Mouse (Mus musculus) embryo, embryonic 11.5 days (tissue): ENCODE measurements around the gene 1700113H08Rik.
A peak's percentile ranks its signal among the peaks of the same experiment; 100 is the strongest.

Experiments
- DNase-seq: peaks from one replicate; pipeline ENCODE4 v3.0.0-alpha.2; 2012; ENCODE audit warnings: low read depth, low spot score

The 1700113H08Rik gene

DNA sequence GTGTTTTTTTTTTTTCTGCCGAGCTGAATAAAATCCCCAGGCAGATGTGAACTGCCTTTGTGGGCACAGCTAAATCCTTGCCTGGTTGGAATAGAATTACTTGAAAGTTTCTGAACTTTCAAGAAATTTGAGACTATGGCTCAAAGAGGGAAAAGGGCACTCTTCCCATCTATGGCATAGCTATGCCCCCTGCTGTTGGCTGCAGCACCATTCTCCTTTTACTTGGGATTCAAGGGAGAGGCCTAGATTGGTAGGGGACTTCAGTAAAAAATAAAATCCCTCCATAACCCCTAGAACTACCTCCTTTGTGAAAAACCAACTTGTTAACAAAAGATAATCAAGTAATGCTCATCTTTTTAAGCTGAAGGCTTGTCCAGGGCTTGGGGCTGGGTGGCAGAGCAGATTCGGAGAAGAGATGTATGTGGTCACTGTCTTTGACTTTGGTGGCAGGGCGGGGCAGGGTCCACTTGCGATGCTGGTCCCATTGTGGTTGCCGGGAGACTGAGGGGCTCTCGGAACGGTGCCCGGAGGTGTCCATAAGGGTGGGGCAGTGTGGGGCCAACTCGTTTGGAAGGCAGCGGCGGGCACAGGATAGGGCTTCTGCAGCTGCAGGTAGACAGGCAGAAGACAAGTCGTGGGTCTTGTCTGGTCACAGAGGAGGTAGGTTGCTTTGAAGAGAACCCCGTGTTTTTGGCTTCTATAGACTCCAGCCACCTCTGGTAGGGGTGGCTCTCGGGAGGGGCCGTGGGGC lies at the start of gene 1700113H08Rik:
Gene 1700113H08Rik, plus strand, starts transcription at position 546 of the 751 bp plus-strand sequence.
- DNase-seq: no peak

DNA sequence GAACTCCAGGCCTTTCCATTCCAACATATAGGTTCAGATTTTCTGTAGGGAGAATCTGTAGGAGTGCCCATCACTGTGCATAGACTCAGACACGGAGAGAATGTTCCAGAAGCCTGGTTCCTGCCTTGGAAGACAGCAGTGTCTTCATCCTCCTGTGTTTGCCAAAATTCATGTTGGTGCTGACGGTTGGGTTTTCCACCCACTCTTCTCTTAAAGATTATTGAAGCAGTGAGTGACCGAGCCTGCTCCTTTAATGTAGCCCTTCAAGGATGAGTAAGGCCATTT lies 49.7 kb upstream of the 1700113H08Rik start:
- DNase-seq: no peak

DNA sequence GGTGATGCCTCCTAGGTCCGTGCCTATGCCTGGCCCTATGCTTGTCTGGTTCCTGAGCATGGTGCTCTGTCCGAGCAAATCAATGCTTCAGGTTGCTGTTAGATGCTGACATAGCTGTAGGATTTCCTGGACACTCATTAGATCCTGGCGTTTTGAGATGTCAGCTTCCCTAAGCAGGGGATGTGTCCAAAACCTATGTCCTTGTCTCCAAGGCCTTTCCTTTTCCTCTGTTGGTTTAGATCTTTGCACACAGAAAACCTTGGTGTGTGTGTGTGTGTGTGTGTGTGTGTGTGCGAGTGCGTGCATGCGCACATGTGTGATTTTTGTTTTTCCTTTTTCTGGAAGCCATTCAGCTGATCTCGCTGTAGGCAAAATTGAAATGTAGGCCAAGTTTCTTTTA lies 45.8 kb upstream of the 1700113H08Rik start:
- no peak for DNase-seq

DNA sequence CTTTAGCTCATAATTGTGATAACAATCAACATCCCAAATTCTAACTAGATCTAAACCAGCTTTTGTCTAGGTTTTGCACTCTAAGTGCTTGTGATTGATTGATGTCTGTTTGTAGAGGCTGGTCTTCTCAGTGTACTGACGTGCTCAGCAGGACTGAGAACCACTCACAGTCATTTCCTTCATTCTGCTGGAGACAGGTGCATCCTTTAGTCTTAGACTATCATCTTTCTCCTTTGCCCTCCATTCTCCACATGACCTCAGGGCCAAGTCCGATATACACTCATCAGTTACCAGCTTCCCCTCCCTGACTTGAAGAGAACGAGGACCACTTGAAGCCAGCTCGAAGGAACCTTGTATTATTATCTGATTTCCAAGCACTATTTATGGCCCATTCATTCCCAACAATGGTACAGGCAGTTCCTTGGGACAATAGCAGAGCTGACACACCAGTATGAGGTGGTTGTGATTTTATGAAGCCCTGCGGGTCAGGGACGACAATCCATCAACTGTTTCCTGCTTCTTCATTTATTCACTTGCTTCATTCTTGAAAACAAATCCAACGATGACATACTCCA lies 43.4 kb upstream of the 1700113H08Rik start:
- DNase-seq: no peak

DNA sequence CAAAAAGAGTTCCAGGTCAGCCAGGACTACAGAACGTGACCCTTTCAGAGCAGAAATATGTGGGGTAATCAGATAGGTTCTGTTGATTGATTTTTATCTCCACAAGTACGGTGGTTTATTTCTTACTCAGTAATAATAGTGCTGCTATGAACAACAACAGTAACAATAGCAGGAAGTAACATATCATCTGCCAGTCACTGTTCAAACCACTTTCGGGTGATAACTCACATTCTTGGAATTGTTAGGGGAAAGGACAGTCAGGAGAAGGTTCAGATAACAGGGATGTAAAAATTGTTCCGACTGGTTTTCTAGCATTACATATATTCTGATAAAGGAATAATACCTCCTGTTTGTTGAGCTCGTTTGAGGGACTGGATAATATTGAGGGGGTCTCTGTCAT lies 42.4 kb upstream of the 1700113H08Rik start:
- DNase-seq: no peak

DNA sequence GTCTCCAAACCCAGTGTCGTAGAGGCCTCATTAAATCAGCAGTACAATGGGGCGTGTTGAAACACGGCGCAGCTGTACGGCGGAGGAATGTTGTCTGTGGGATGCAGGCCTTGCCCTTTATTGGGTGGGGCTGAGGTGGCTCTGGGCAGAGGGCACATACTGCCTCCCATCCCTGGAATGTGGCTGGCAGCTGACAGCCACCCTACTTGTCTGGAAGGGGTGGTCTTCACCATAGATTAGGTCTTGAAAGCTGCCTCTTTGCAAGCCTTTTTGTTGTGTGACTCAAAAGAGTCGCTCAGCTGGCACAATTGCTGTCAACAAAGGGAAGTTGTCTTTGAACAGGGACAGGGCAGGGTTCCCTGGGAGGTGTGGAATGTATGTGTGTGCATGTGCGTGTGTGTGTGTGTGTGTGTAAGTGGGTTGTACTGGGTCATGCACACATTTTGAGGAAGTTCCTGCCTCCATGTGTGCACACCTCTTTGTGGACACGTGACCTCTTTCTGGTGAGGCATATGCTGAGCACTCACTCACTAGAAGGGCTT lies 41.6 kb upstream of the 1700113H08Rik start:
- DNase-seq: no peak

DNA sequence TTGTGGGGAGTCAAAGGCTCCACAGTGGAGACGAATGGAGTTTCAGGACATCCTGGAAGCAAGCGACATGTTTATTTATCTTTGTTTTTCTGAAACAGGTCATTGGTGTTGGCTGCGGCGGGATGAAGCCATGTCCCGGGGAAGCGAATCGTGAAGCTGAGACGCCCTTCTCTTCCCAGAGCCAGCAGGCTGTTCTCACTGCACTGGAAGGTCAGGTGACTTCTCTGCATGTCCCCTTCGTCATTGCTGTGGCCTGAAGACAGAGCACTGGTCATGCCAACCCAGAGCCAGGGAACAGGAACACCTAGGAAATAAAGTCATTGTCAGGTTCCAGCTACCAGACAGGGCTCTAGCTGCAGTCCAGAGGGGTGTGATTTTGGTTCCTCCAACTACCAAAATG lies 39.0 kb upstream of the 1700113H08Rik start:
- DNase-seq: no peak

DNA sequence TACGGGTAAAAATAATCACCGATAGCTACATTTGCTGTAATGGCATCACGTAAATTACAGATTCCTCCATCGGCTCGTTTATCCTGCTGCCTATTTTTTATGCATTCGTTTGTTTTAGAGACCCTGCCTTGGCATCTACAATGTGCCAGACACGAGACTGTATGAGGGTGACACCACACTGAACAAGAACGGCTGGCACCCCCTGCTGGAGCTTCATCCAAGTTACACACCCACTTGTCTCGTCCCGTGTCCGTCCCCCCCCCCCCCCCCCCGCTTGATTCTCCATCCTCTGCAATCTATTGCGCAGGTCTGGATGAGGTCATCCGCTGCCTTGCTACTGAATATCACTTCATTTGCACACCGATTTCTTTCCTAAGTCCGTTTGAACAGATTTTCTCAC lies 37.1 kb upstream of the 1700113H08Rik start:
- DNase-seq: no peak

DNA sequence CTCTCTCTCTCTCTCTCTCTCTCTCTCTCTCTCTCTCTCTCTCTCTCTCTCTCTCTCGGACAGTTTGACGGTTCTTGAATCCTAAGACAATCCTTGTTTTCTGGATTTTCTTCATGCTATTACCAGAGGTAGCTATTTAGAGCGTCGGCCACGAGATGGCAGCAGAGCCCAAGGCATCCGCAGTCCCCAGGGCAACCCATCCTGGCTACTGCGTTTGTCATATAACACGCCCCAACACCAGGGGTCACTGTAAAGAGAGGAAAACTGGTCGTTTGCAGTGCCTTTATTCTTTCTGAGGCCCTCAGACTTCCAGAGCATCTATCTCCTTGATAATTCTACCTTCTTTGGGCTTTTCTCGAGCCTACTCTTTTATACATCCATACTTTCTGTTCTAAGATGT lies 33.0 kb upstream of the 1700113H08Rik start:
- peak; percentile 84 for DNase-seq

DNA sequence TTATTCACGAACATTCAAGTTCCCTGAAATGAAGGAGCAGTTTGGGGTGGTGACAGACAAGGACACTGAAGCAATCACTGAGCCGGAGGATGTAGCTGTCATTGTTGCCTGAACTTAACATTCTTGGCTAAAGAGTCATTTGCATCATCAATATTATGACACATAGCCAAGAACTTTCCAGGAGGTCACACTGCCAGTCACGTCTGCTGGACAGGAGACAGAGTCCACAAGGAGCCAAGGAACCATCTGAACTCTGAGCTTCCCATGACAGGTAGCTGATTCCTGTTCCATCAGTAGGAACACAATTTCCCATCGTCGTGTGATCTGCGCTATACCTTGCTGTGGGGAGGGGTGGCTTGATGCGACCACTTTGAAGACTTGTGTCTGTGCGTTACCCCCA lies 25.1 kb upstream of the 1700113H08Rik start:
- no peak for DNase-seq

DNA sequence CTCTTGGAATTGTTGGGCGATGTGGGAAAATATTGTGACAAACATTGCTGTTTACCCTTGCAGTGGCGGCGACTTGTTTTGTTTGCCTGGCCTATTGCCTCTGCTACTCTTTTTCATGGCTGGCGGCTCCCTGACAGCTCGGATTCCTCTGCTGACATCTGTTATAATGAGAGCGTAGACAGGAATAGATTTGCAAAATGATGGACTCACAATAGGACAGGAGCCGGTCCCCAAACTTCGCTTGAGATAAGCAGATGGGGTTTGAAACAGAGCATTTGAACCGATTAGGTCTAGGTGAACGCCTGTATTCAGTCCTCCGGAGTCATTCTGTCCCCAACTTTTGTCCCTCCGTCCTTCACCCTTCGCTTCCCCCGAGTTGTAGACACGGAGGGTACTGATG lies 22.0 kb upstream of the 1700113H08Rik start:
- no peak for DNase-seq

DNA sequence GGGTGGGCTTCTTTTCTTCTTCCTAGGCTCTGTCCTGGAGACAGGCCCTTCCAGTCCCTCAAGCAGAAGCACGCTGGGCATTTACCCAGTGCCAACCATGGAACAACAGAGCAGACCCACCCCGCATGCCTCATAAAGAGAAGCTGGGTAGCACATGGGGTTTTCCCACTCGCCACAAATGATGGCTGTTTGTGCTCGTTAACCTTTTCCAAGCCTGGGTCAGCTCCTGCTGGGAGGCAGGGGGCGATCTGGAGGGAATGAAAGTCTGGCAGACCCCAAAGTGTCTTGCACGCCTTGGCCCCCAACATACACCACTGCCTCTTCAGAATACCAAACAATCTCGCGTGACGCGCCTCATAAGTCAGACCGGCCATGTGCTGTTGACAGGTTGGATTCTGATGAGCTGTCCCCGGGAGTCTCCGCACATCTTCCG lies 21.6 kb upstream of the 1700113H08Rik start:
- DNase-seq: no peak

DNA sequence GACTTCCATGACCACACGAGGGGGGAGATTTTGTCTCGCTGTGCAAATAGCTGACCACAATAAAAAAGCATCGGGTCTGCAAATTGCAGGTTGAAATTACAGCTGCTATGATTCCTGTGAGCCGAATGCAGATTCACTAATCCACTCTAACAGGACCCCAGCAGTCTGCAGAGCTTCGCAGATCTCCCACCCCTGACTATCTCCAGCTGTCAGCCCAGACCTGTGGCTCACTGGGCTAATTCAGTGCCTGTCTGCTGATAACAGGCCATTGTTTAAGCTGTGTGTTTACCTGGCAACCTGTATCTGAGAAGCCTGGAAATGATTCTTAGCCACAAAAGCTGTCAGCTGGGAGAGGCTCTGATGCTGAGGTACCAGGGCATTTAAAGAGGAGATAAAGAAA lies 20.8 kb upstream of the 1700113H08Rik start:
- DNase-seq: no peak

DNA sequence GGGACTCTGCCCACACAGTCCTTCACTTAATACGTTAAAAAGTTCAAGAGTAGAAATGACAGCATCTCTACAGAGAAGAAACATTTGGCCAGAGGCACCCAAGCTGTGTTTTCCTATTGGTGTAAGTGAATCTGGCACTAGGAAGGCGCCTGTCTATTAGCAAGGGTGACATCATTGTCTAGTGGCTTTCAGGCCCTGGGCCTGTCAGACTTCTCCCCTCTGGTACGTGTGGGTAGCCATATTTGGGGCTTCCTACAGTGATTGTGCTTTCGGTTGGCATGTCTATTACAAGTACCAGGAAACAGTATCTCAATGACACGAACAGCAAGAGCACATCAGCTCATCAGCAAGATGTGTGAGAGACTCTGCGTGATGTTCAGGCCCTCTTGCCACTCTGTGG lies 18.5 kb upstream of the 1700113H08Rik start:
- no peak for DNase-seq

DNA sequence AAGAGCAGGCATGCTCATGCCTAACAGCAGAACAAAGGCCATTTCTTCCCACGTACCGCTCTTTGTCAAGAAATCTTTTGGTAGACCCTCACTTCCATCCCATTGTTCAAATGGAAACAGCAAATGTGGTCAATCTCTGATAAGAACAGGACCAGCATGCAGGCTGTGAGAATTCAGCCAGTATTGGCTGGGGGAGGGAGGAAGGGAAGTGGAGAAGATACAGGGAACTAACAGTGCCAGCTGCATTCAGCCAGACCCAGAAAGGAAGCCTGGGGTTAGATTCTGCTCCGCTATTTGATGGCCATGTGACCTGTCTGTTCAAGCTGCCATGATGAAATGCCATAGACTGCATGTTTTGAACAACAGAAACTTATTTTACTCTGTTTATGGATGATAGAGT lies 18.0 kb upstream of the 1700113H08Rik start:
- no peak for DNase-seq

DNA sequence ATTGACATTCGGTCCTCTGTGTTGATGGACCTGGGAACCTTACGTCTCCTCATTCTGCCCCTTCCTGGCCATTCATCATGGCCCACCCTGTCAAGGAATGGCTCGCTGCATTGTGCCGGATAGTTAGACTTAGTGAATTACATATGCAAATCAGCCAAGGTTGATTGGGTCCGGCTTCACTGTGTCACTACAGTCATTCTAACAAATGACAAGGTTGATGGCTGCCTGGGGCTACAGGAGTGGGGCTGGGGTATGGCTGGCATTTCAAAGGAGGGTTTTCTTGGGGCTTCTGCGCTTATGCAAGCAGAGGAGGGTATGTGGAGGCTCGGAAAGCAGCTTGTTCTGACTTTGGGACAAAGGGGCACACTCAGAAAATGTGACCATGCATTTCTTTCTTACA lies 16.6 kb upstream of the 1700113H08Rik start:
- no peak for DNase-seq

DNA sequence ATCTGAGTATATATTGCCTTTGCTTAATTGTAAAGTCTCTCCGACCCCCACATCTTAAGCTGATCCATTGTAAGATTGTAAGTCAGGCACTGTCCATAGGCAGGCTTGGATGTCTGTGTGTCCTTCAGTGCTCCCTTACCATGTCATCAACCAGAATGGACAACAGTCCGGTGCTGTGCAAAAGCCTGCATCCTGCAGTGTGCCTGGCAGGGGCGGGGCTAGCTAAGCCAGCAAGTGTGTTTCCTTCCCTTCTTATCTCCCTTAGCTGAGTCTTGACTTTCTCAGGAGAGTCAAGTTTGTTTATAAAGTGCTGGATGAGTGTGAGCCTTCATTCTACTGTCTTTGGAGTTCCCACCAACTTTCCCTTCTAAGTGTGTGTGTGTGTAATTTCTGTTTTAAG lies 12.6 kb upstream of the 1700113H08Rik start:
- no peak for DNase-seq

DNA sequence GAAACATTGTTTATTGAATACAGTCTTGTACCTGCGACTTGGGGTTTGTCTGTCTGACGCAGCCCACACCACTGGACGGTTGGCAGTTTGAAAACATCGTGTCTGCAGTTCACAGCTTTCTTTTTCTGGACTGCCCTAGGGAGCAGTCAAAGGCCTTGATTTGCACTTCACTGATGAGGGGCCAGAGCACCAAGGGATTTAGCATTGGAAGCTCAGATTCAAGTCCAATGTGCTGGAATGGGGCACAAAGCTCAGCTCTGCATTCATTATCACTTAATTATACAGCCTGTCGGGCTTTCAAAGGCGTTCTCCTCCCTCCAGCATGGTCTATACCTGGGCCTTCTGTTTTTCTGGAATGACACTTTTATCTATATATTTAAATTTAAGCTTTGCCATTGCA lies 11.4 kb upstream of the 1700113H08Rik start:
- no peak for DNase-seq

DNA sequence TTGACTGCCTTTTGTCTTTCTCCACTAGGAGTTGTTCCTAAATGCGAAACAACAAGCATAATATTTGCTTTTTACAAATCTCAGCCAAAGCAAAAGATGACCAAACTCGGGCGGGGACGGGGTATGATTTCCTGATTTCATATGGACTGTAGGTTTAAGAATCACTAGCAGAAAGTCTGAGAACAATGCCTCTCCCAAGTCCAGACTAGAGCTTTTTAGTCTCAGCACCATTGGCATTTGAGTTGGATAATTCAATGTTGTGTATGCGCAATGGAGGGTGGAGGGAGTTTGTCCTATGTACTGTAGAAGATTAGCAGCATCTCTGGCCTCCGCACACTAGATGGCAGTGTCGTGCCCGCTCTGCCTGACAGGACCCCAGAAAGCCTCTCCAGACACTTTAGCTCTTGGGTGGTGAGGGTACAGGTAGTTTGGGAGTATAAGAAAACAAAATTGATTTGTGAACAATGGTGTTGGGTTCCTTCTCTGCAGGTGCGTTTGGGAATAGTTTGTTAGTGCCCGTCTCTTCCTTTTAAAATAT lies 10.8 kb upstream of the 1700113H08Rik start:
- no peak for DNase-seq

DNA sequence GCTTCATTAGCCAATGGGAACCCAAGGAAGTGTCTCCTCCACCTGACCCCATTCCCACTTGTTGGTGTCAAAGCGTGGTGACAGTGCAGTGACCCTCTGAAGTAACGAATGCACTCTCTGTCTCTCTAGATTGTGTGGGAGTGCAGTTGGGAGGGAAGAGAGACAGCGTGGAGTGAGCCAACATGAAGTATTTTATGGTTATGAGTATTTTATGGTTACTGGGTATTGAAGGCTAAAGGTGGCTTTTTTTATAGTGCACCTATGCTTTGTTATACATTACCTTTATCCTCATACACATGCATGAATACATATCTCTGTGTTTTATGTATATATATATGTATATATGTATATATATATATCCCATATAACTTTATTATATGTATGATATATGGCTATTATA lies 8.7 kb upstream of the 1700113H08Rik start:
- no peak for DNase-seq

DNA sequence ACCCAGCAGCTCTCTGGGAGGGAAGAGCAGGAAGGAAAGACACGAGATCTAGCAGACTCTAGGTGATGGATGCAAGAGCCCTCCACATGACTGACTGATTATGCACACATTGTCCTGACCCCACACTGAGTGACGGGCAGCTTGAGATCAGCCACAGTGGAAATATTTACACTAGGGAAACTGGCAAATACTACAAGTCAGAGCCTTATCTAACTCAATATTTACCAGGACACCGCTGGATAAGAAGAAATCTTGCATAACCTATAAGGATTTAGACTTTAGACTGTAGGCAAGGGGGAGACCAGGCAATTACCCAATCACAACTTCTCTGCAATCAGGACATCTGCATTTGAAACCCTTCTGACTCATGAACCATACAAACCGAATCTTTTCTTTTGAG lies 6.1 kb upstream of the 1700113H08Rik start:
- DNase-seq: no peak

DNA sequence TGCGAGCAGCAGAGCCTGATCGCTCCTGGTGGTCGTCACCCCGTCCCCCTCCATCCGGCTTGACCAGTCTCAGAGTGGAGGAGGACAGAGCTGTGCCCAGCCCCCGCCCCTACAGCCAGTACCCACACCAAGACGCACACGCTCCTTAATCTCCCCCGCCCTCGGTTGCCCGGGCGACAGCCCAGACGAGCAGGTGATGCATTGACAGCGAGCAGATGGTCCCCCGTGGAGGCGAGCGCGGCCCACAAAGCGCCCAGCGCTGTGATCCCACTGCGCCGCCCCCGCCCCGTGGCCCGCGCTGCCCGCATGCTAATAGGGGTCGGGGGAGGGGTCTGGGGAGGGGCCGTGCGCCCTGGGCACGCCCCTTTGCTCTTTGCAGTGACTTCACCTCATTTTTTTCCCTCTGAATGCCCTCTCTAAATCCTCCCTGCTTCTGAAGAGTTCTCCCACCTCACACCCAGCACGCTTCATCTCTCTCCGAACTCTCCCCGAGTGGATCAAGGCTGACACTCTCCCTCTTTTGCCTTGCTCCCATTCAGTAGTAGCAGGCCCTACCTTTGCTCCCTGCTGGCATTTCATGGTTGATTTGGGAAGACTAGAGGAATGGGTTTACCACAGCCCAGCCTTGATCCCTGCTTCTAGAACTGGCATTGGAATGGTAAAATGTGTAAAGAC lies 543 bp downstream of the 1700113H08Rik start:
- peak; percentile 56 for DNase-seq

DNA sequence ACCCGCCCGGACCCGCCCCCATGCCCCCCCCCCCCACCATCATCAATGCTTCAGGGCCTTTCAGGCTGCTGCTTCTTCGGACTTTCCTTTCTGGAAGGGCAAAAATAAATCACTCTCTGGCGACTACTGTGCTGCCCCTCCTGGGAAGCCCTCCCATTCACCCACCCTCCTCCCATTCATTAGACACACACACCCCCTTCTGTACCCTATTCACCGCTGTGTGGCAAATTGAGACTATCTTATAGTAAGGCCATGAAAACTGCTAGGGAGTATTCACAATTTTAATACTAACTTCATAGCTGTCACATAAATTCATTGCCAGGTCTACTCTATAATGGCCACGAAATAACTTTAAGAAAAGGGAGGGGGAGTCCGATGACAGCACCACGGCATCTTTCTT lies 1.1 kb downstream of the 1700113H08Rik start:
- DNase-seq: no peak
